26 mouse cellular contexts compared by ENCODE assay signal in genomic region chr7:141502556-141502905, GRCm38 (mm10). TPM values are rescaled to one million over a fixed set of nuclear protein-coding genes. Genes with fewer than 3 reads are reported as not detected.
DNase-seq lines count a peak whose midpoint lies in the region; ATAC-seq and TF ChIP-seq lines count a peak whose summit lies in the region.
"Had no signal": no experiment of that assay in that cellular context is flagged by ENCODE, and none has a peak within 500 bp of the region (broad histone marks: within the 10 kb centered on the region; RNA-seq: fewer than 3 reads in every experiment).

No protein-coding gene starts in this region.

- H3K36me3 ChIP-seq in liver, embryonic 13.5 days = peaks cover 33% of the 10 kb centered on the region
- H3K36me3 ChIP-seq in liver, postnatal 0 days (replicated peaks; ENCODE audit: insufficient read depth, low read length) = 0 out of 2 replicates have a peak, but pooled peaks cover 5% of the 10 kb centered on the region

- TF ChIP-seq EP300 in liver, postnatal 0 days (IDR thresholded peaks at IDR 0.05; ENCODE audit: low read depth) = no peak

- no peak for ATAC-seq in liver, embryonic 13.5 days (ENCODE audit: low read depth)
- no peak for ATAC-seq in liver, postnatal 0 days
- ATAC-seq in megakaryocyte, adult 5-6 weeks (ENCODE audit: poor library complexity, severe bottlenecking) = no peak
- ATAC-seq: CD4-positive, CD25-positive, alpha-beta regulatory T cell, adult 4 months; forebrain, postnatal 0 days; intestine, postnatal 0 days had no signal

- H3K4me1 ChIP-seq in liver, embryonic 13.5 days (replicated peaks) = peaks cover 50% of the 10 kb centered on the region
- H3K4me1 ChIP-seq in liver, postnatal 0 days (ENCODE audit: insufficient read depth) = peaks cover 4% of the 10 kb centered on the region; the same call in 1 of the 2 replicates
- H3K4me1 ChIP-seq: embryonic facial prominence, embryonic 10.5 days; embryonic facial prominence, embryonic 15.5 days; forebrain, embryonic 12.5 days; hindbrain, embryonic 13.5 days; limb, embryonic 13.5 days; neural tube, embryonic 15.5 days had no signal

- no peak overlapping the region for H3K4me2 ChIP-seq in liver, embryonic 13.5 days
- H3K4me2 ChIP-seq in liver, postnatal 0 days (ENCODE audit: low read depth, low read length) = no peak overlapping the region
- H3K4me2 ChIP-seq: embryonic facial prominence, embryonic 15.5 days; forebrain, embryonic 12.5 days; heart, embryonic 15.5 days; hindbrain, embryonic 13.5 days; limb, embryonic 13.5 days; neural tube, embryonic 15.5 days had no signal

- WGBS in liver, embryonic 13.5 days (ENCODE audit: insufficient replicate concordance) = 87% methylated on average over 5 of the region's 5 CpGs
- 96% methylated on average over 5 of the region's 5 CpGs for WGBS in liver, postnatal 0 days (ENCODE audit: insufficient replicate concordance)

- no peak overlapping the region for H3K4me3 ChIP-seq in liver, embryonic 13.5 days (replicated peaks)
- H3K4me3 ChIP-seq in liver, postnatal 0 days (ENCODE audit: low read depth, low read length) = no peak overlapping the region
- H3K4me3 ChIP-seq: embryonic facial prominence, embryonic 10.5 days; embryonic facial prominence, embryonic 15.5 days; forebrain, embryonic 12.5 days; heart, embryonic 10.5 days; heart, embryonic 15.5 days; hindbrain, embryonic 13.5 days; limb, embryonic 13.5 days; neural tube, embryonic 15.5 days had no signal

- H3K9ac ChIP-seq in liver, embryonic 13.5 days = no peak overlapping the region
- H3K9ac ChIP-seq in liver, postnatal 0 days (replicated peaks) = no peak overlapping the region
- H3K9ac ChIP-seq: embryonic facial prominence, embryonic 15.5 days; forebrain, embryonic 12.5 days; forebrain, postnatal 0 days; heart, embryonic 15.5 days; hindbrain, embryonic 13.5 days; limb, embryonic 13.5 days; neural tube, embryonic 15.5 days had no signal

- no peaks in the 10 kb centered on the region for H3K9me3 ChIP-seq in liver, embryonic 13.5 days (replicated peaks)
- H3K9me3 ChIP-seq in liver, postnatal 0 days (ENCODE audit: low read length) = no peaks in the 10 kb centered on the region
- H3K9me3 ChIP-seq: embryonic facial prominence, embryonic 10.5 days; embryonic facial prominence, embryonic 15.5 days; forebrain, embryonic 12.5 days; heart, embryonic 10.5 days; heart, embryonic 15.5 days; hindbrain, embryonic 13.5 days; limb, embryonic 13.5 days; neural tube, embryonic 15.5 days had no signal

- H3K27ac ChIP-seq in liver, embryonic 13.5 days = peak overlapping the region; percentile 61
- H3K27ac ChIP-seq in liver, postnatal 0 days (ENCODE audit: low read depth) = no peak overlapping the region
- H3K27ac ChIP-seq: embryonic facial prominence, embryonic 10.5 days; embryonic facial prominence, embryonic 15.5 days; forebrain, embryonic 12.5 days; heart, embryonic 10.5 days; heart, embryonic 15.5 days; hindbrain, embryonic 13.5 days; limb, embryonic 13.5 days; neural tube, embryonic 15.5 days had no signal

- DNase-seq in liver, embryonic 13.5 days = no peak
- DNase-seq in liver, postnatal 0 days = no peak
- peak; percentile 71 for DNase-seq in cerebellum, adult 11 months
- DNase-seq in cerebellum, adult 8-10 months = peak; percentile 70
- peak; percentile 82 for DNase-seq in cerebellum, postnatal 25 days
- no peak for DNase-seq in right cerebral cortex, postnatal 14 days
- DNase-seq: forebrain, postnatal 0 days; kidney, adult 9 months; kidney, postnatal 10 days; lung, postnatal 4 days; midbrain, embryonic 14.5 days; retina, postnatal 1 day; spleen, adult 18-20 months; thymus, adult 18-20 months; thymus, postnatal 36 days had no signal

- H3K27me3 ChIP-seq in liver, embryonic 13.5 days = no peaks in the 10 kb centered on the region
- H3K27me3 ChIP-seq in liver, postnatal 0 days (ENCODE audit: insufficient read depth, low read length) = no peaks in the 10 kb centered on the region
- H3K27me3 ChIP-seq: embryonic facial prominence, embryonic 15.5 days; forebrain, embryonic 12.5 days; heart, embryonic 15.5 days; hindbrain, embryonic 13.5 days; limb, embryonic 13.5 days; neural tube, embryonic 15.5 days had no signal

- TF ChIP-seq CTCF in liver, postnatal 0 days (IDR thresholded peaks at IDR 0.05; ENCODE audit: low read depth) = no peak

RNA-seq across cellular contexts. Expression of gene Tspan4, which starts 27.5 kb away (rescaled TPM):
- polyA plus RNA-seq in liver, embryonic 13.5 days (2015; fragmentation: Nextera tagmentation; extraction: Ambion mirVana) = 49.3 and 49.7 TPM in 2 replicates
- 72.2 and 77.0 TPM in 2 replicates for polyA plus RNA-seq in liver, postnatal 0 days (2015; fragmentation: Nextera tagmentation; extraction: Ambion mirVana)
- 1.4 and 1.5 TPM in 2 replicates for total RNA-seq in megakaryocyte, adult 5-6 weeks (2015)
- 1.9 and 3.3 TPM in 2 replicates for total RNA-seq in megakaryocyte, adult 5-6 weeks (2017)

RNA-seq across cellular contexts. Expression of gene Polr2l, which starts 27.6 kb away (rescaled TPM):
- polyA plus RNA-seq in liver, embryonic 13.5 days (2015; fragmentation: Nextera tagmentation; extraction: Ambion mirVana) = 63.9 and 72.4 TPM in 2 replicates
- polyA plus RNA-seq in liver, postnatal 0 days (2015; fragmentation: Nextera tagmentation; extraction: Ambion mirVana) = 41.8 and 45.1 TPM in 2 replicates
- 16.6 and 24.0 TPM in 2 replicates for total RNA-seq in megakaryocyte, adult 5-6 weeks (2015)
- 17.9 and 27.6 TPM in 2 replicates for total RNA-seq in megakaryocyte, adult 5-6 weeks (2017)

RNA-seq across cellular contexts. Expression of gene Cd151, which starts 35.3 kb away (rescaled TPM):
- 4.1 and 5.0 TPM in 2 replicates for polyA plus RNA-seq in liver, embryonic 13.5 days (2015; fragmentation: Nextera tagmentation; extraction: Ambion mirVana)
- polyA plus RNA-seq in liver, postnatal 0 days (2015; fragmentation: Nextera tagmentation; extraction: Ambion mirVana) = 5.1 and 6.6 TPM in 2 replicates
- 13.3 and 16.8 TPM in 2 replicates for total RNA-seq in megakaryocyte, adult 5-6 weeks (2015)
- total RNA-seq in megakaryocyte, adult 5-6 weeks (2017) = 21.6 and 26.4 TPM in 2 replicates

RNA-seq across cellular contexts. Expression of gene Chid1, which starts 37.1 kb away (rescaled TPM):
- polyA plus RNA-seq in liver, embryonic 13.5 days (2015; fragmentation: Nextera tagmentation; extraction: Ambion mirVana) = 28.0 and 31.3 TPM in 2 replicates
- 12.6 and 14.7 TPM in 2 replicates for polyA plus RNA-seq in liver, postnatal 0 days (2015; fragmentation: Nextera tagmentation; extraction: Ambion mirVana)
- total RNA-seq in megakaryocyte, adult 5-6 weeks (2015) = 8.0 and 8.4 TPM in 2 replicates
- 28.3 and 43.5 TPM in 2 replicates for total RNA-seq in megakaryocyte, adult 5-6 weeks (2017)

RNA-seq across cellular contexts. Expression of gene Cracr2b, which starts 41.6 kb away (rescaled TPM):
- 3.6 and 4.0 TPM in 2 replicates for polyA plus RNA-seq in liver, embryonic 13.5 days (2015; fragmentation: Nextera tagmentation; extraction: Ambion mirVana)
- polyA plus RNA-seq in liver, postnatal 0 days (2015; fragmentation: Nextera tagmentation; extraction: Ambion mirVana) = 6.3 and 7.3 TPM in 2 replicates
- total RNA-seq in megakaryocyte, adult 5-6 weeks (2015) = 1.6 and 1.8 TPM in 2 replicates
- total RNA-seq in megakaryocyte, adult 5-6 weeks (2017) = 1.5 and 2.0 TPM in 2 replicates
- polyA plus RNA-seq: CD4-positive, CD25-positive, alpha-beta regulatory T cell, adult 4 months had no signal

Comparison
In these comparisons a context has a peak if more than half of its experiments do, and no peak if none do; other contexts are left out.
1. DNase-seq: peak in cerebellum, adult 11 months (single experiment), cerebellum, adult 8-10 months (single experiment) and cerebellum, postnatal 25 days (2 of 2); none in liver, embryonic 13.5 days (single experiment), liver, postnatal 0 days (single experiment) and right cerebral cortex, postnatal 14 days (single experiment).